Mouse (Mus musculus) MEL (cell line): ENCODE data around the gene Hid1. TPM values are rescaled to one million over a fixed set of nuclear protein-coding genes. Genes with fewer than 3 reads are reported as not detected.
A peak's percentile ranks its signal among the peaks of the same experiment; 100 is the strongest.

Experiments used
- DNase-seq: peaks from one replicate; pipeline ENCODE4 v3.0.0; 2011; ENCODE audit warnings: low read depth, low spot score
- H3K27ac ChIP-seq: 2 replicates; pipeline ENCODE4 v1.5.1; 2012; ENCODE audit warnings: low read depth, mild to moderate bottlenecking, control low read depth, low read length, moderate library complexity; ENCODE audit not compliant: control insufficient read depth
- H3K27me3 ChIP-seq, 2 experiments: fragments of 150-350 bp in 1 of 2; sonication (generic) in 1 of 2; 2 replicates each; pipeline ENCODE4 v1.6.1; 2012; ENCODE audit warnings: low read length in 2 of 2, mild to moderate bottlenecking in 2 of 2, improper control_type of control experiment in 1 of 2, moderate library complexity in 1 of 2; ENCODE audit not compliant: insufficient read depth in 2 of 2, control insufficient read depth in 1 of 2
- H3K36me3 ChIP-seq, 2 experiments: 2 replicates each; pipeline ENCODE4 v1.6.1; 2012 to 2014; ENCODE audit warnings: low read length in 2 of 2, improper control_type of control experiment in 1 of 2, inconsistent platforms in 1 of 2, mild to moderate bottlenecking in 1 of 2; ENCODE audit not compliant: insufficient read depth in 2 of 2, control insufficient read depth in 1 of 2
- H3K4me1 ChIP-seq, 2 experiments: fragments of 150-350 bp in 1 of 2; sonication (generic) in 1 of 2; 2 replicates each; pipeline ENCODE4 v1.6.1; 2012; ENCODE audit warnings: low read length in 2 of 2, improper control_type of control experiment in 1 of 2, mild to moderate bottlenecking in 1 of 2; ENCODE audit not compliant: insufficient read depth in 2 of 2, control insufficient read depth in 1 of 2
- H3K4me3 ChIP-seq, 2 experiments: fragments of 150-350 bp in 1 of 2; sonication (generic) in 1 of 2; 2 replicates each; pipeline ENCODE4 v1.5.1; 2012; ENCODE audit warnings: low read depth in 2 of 2, low read length in 2 of 2, mild to moderate bottlenecking in 2 of 2, moderate library complexity in 2 of 2, control low read depth in 1 of 2, improper control_type of control experiment in 1 of 2; ENCODE audit not compliant: control insufficient read depth in 1 of 2, insufficient read depth in 1 of 2
- H3K79me2 ChIP-seq: 2 replicates; pipeline ENCODE4 v1.6.1; 2012; ENCODE audit warnings: mild to moderate bottlenecking, low read length, moderate library complexity; ENCODE audit not compliant: control insufficient read depth, poor library complexity, insufficient read depth
- H3K9ac ChIP-seq: 2 replicates; pipeline ENCODE4 v1.6.1; 2012; ENCODE audit warnings: low read depth, mild to moderate bottlenecking, control low read depth, low read length, moderate library complexity; ENCODE audit not compliant: control insufficient read depth, poor library complexity, severe bottlenecking
- H3K9me3 ChIP-seq: fragments of 150-350 bp; sonication (generic); replicated peaks from 2 replicates; pipeline ENCODE4 v1.6.1; 2012; ENCODE audit warnings: mild to moderate bottlenecking, low read length, improper control_type of control experiment, moderate library complexity; ENCODE audit not compliant: insufficient read depth
- BHLHE40 ChIP-seq: IDR thresholded peaks from 2 replicates; pipeline ENCODE4 v1.6.1; 2012; ENCODE audit warnings: low read depth, mild to moderate bottlenecking, inconsistent platforms, low read length, improper control_type of control experiment, borderline replicate concordance
- E2F4 ChIP-seq: IDR thresholded peaks from 2 replicates; pipeline ENCODE4 v1.6.1; 2011; ENCODE audit warnings: low read depth, low read length, improper control_type of control experiment, borderline replicate concordance
- ELF1 ChIP-seq: IDR thresholded peaks from 2 replicates; pipeline ENCODE4 v1.6.1; 2014; ENCODE audit warnings: low read depth, mild to moderate bottlenecking, inconsistent platforms, low read length, improper control_type of control experiment, moderate library complexity
- ETS1 ChIP-seq: IDR thresholded peaks from 2 replicates; pipeline ENCODE4 v1.6.1; 2012; ENCODE audit warnings: low read depth, mild to moderate bottlenecking, inconsistent platforms, low read length, improper control_type of control experiment, moderate library complexity
- GATA1 ChIP-seq: IDR thresholded peaks from 2 replicates; pipeline ENCODE4 v1.6.1; 2011; ENCODE audit warnings: low read depth, low read length, improper control_type of control experiment
- HCFC1 ChIP-seq: IDR thresholded peaks from 2 replicates; pipeline ENCODE4 v1.6.1; 2012; ENCODE audit warnings: low read depth, mild to moderate bottlenecking, inconsistent platforms, low read length, improper control_type of control experiment, moderate library complexity
- JUND ChIP-seq: IDR thresholded peaks from 2 replicates; pipeline ENCODE4 v1.6.1; 2011; ENCODE audit warnings: low read depth, mild to moderate bottlenecking, improper control_type of control experiment, low read length
- KAT2A ChIP-seq: conservative IDR thresholded peaks from 2 replicates; pipeline ENCODE4 v1.6.1; 2012; ENCODE audit warnings: low read depth, low read length, improper control_type of control experiment, inconsistent platforms
- MAX ChIP-seq: IDR thresholded peaks from 2 replicates; pipeline ENCODE4 v1.6.1; 2011; ENCODE audit warnings: low read length, improper control_type of control experiment
- MAZ ChIP-seq: IDR thresholded peaks from 2 replicates; pipeline ENCODE4 v1.6.1; 2012; ENCODE audit warnings: low read depth, mild to moderate bottlenecking, inconsistent platforms, low read length, improper control_type of control experiment
- MEF2A ChIP-seq: IDR thresholded peaks from 2 replicates; pipeline ENCODE4 v1.6.1; 2014; ENCODE audit warnings: low read depth, mild to moderate bottlenecking, inconsistent platforms, low read length, improper control_type of control experiment; ENCODE audit not compliant: poor library complexity, insufficient replicate concordance, severe bottlenecking; ENCODE audit errors: extremely low read depth
- MXI1 ChIP-seq: IDR thresholded peaks from 2 replicates; pipeline ENCODE4 v1.6.1; 2011; ENCODE audit warnings: mild to moderate bottlenecking, low read depth, low read length, improper control_type of control experiment
- MYB ChIP-seq: IDR thresholded peaks from 2 replicates; pipeline ENCODE4 v1.6.1; 2011; ENCODE audit warnings: mild to moderate bottlenecking, low read depth, low read length, improper control_type of control experiment
- MYC ChIP-seq: IDR thresholded peaks from 2 replicates; pipeline ENCODE4 v1.6.1; 2011; ENCODE audit warnings: low read depth, mild to moderate bottlenecking, low read length, improper control_type of control experiment, moderate library complexity
- NELFE ChIP-seq: IDR thresholded peaks from 2 replicates; pipeline ENCODE4 v1.6.1; 2011; ENCODE audit warnings: low read depth, low read length, improper control_type of control experiment
- NRF1 ChIP-seq: IDR thresholded peaks from 2 replicates; pipeline ENCODE4 v1.6.1; 2014; ENCODE audit warnings: low read depth, mild to moderate bottlenecking, inconsistent platforms, low read length, improper control_type of control experiment, moderate library complexity; ENCODE audit not compliant: poor library complexity, insufficient read depth, severe bottlenecking
- POLR2A ChIP-seq, 2 experiments: IDR thresholded peaks; 2 replicates each; pipeline ENCODE4 v1.6.1; 2011 to 2012; ENCODE audit warnings: low read length in 2 of 2, mild to moderate bottlenecking in 2 of 2, control low read depth in 1 of 2, improper control_type of control experiment in 1 of 2, low read depth in 1 of 2, moderate library complexity in 1 of 2; ENCODE audit not compliant: control insufficient read depth in 1 of 2, insufficient read depth in 1 of 2, poor library complexity in 1 of 2
- POLR2AphosphoS2 ChIP-seq: IDR thresholded peaks from 2 replicates; pipeline ENCODE4 v1.6.1; 2011; ENCODE audit warnings: low read length, improper control_type of control experiment
- POLR2AphosphoS5 ChIP-seq: IDR thresholded peaks from 2 replicates; pipeline ENCODE4 v1.6.1; 2012; ENCODE audit warnings: low read depth, borderline replicate concordance, mild to moderate bottlenecking, inconsistent platforms, low read length, moderate library complexity, mixed read lengths
- RAD21 ChIP-seq: IDR thresholded peaks from 2 replicates; pipeline ENCODE4 v1.6.1; 2011; ENCODE audit warnings: mild to moderate bottlenecking, low read depth, low read length, improper control_type of control experiment
- RCOR1 ChIP-seq: IDR thresholded peaks from 2 replicates; pipeline ENCODE4 v1.6.1; 2012; ENCODE audit warnings: low read depth, mild to moderate bottlenecking, inconsistent platforms, low read length, improper control_type of control experiment
- TBP ChIP-seq: IDR thresholded peaks from 2 replicates; pipeline ENCODE4 v1.8.0; 2011; ENCODE audit warnings: low read depth, low read length, improper control_type of control experiment
- UBTF ChIP-seq: IDR thresholded peaks from 2 replicates; pipeline ENCODE4 v1.6.1; 2012; ENCODE audit warnings: low read depth, mild to moderate bottlenecking, inconsistent platforms, low read length, improper control_type of control experiment, moderate library complexity, borderline replicate concordance; ENCODE audit not compliant: insufficient read depth
- USF1 ChIP-seq: IDR thresholded peaks from 2 replicates; pipeline ENCODE4 v1.6.1; 2014; ENCODE audit warnings: low read depth, mild to moderate bottlenecking, inconsistent platforms, low read length, improper control_type of control experiment, moderate library complexity
- USF2 ChIP-seq, 2 experiments: IDR thresholded peaks; 2 replicates each; pipeline ENCODE4 v1.6.1; 2011 to 2012; ENCODE audit warnings: improper control_type of control experiment in 2 of 2, low read length in 2 of 2, borderline replicate concordance in 1 of 2, inconsistent platforms in 1 of 2, low read depth in 1 of 2, mild to moderate bottlenecking in 1 of 2; ENCODE audit not compliant: insufficient read depth in 1 of 2
- ZC3H11A ChIP-seq: IDR thresholded peaks from 2 replicates; pipeline ENCODE4 v1.6.1; 2012; ENCODE audit warnings: low read depth, mild to moderate bottlenecking, inconsistent platforms, low read length, improper control_type of control experiment
- ZMIZ1 ChIP-seq: IDR thresholded peaks from 2 replicates; pipeline ENCODE4 v1.6.1; 2012; ENCODE audit warnings: low read depth, mild to moderate bottlenecking, inconsistent platforms, low read length, improper control_type of control experiment, moderate library complexity
- ZNF384 ChIP-seq: IDR thresholded peaks from 2 replicates; pipeline ENCODE4 v1.6.1; 2012; ENCODE audit warnings: low read depth, mild to moderate bottlenecking, inconsistent platforms, low read length, improper control_type of control experiment
- polyA plus RNA-seq, 2 experiments: library from polyadenylated mRNA; stranded (reverse) in 1 of 2; unstranded in 1 of 2; fragments of >175 nt in 1 of 2; fragments of >200 nt in 1 of 2; gene quantifications; 2 replicates each; pipeline versions ENCODE4 v1.2.1 to v1.2.4; 2012; ENCODE audit warnings: low replicate concordance in 2 of 2, low read depth in 1 of 2; ENCODE audit not compliant: insufficient read length in 2 of 2, insufficient read depth in 1 of 2, missing spikeins in 1 of 2
- total RNA-seq: library from RNA; depleted of rRNA; stranded (reverse); fragments of 300-350 nt; gene quantifications from 2 replicates; pipeline ENCODE4 v1.2.3, GENCODE M21; 2012

Hid1 gene
- total and polyA plus RNA-seq, 3 experiments, result 1.1 to 3.0 TPM; not detected in 1

GRCm38 (mm10) chr11:115359726-115360125, 7.8 kb downstream of the Hid1 start (continued):
- TF ChIP-seq ZC3H11A (peak; percentile 34), MAZ (no peak)

- H3K9ac ChIP-seq, result no peak overlapping the region
- TF ChIP-seq JUND, result no peak
- no peak for TF ChIP-seq POLR2AphosphoS5
- no peak for TF ChIP-seq MEF2A
- no peak for TF ChIP-seq NELFE
- TF ChIP-seq KAT2A, result no peak
- no peak for TF ChIP-seq MXI1
- TF ChIP-seq ETS1, result no peak
- TF ChIP-seq, all 39 proteins: peak for 0
- no peaks in the 10 kb centered on the region for H3K9me3 ChIP-seq
- no peak overlapping the region for H3K4me3 ChIP-seq
- no peak for DNase-seq
- H3K27ac ChIP-seq, result no peak overlapping the region
- H3K4me1 ChIP-seq, result peaks cover 0 to 13% of the 10 kb centered on the region in 2 experiments; a peak in 2 of 4 replicates
- no peaks in the 10 kb centered on the region; a peak in 1 of 4 replicates for H3K36me3 ChIP-seq
- no peaks in the 10 kb centered on the region; a peak in 1 of 4 replicates for H3K27me3 ChIP-seq
- no peaks in the 10 kb centered on the region for H3K79me2 ChIP-seq
Measured at GRCm38 (mm10) chr11:115359293-115359692, 8.3 kb downstream of the Hid1 start.

GRCm38 (mm10) chr11:115358468-115358867, 9.1 kb downstream of the Hid1 start:
- no peaks in the 10 kb centered on the region for H3K9me3 ChIP-seq
- no peak overlapping the region for H3K4me3 ChIP-seq
- H3K27ac ChIP-seq, result no peak overlapping the region
- DNase-seq, result peak; percentile 85
- H3K36me3 ChIP-seq, result no peaks in the 10 kb centered on the region; a peak in 1 of 4 replicates
- H3K9ac ChIP-seq, result no peak overlapping the region
- H3K79me2 ChIP-seq, result no peaks in the 10 kb centered on the region
- H3K27me3 ChIP-seq, result no peaks in the 10 kb centered on the region; a peak in 1 of 4 replicates
- peaks cover 0 to 13% of the 10 kb centered on the region in 2 experiments; a peak in 2 of 4 replicates for H3K4me1 ChIP-seq
- TF ChIP-seq POLR2AphosphoS5 (no peak), MEF2A (no peak), RAD21 (peak; percentile 88), MAZ (no peak), GATA1 (no peak), MXI1 (peak; percentile 55), JUND (no peak), ZC3H11A (peak; percentile 93), USF1 (no peak), POLR2A (IDR thresholded peaks at IDR 0.05; ENCODE audit: control insufficient read depth in 1 of 2, insufficient read depth in 1 of 2, low read depth in 1 of 2, low read length in 2 of 2, poor library complexity in 1 of 2) (no peak), POLR2AphosphoS2 (no peak), BHLHE40 (peak; percentile 36; the same call in 1 of the 2 replicates), USF2 (IDR thresholded peaks at IDR 0.05; ENCODE audit: borderline replicate concordance in 1 of 2, insufficient read depth in 1 of 2, low read depth in 1 of 2, low read length in 2 of 2) (no peak), ZMIZ1 (no peak), MYC (no peak), RCOR1 (no peak), ZNF384 (0 out of 2 replicates have a peak, but pooled peaks have one; percentile 9), NRF1 (no peak), HCFC1 (0 out of 2 replicates have a peak, but pooled peaks have one; percentile 34), TBP (no peak), ELF1 (peak; percentile 42; the same call in 1 of the 2 replicates), MAX (no peak), E2F4 (no peak), UBTF (no peak), KAT2A (no peak), MYB (no peak)
